Mouse (Mus musculus) splenic B cell, adult 2 months (primary cell): ENCODE data around the gene Ang2.
A peak's percentile ranks its signal among the peaks of the same experiment; 100 is the strongest.
"Not testable (repeated sequence)": the region's sequence is repeated elsewhere in the genome, so short reads cannot be mapped to it uniquely, and the experiment has no call there.

ENCODE experiments used
- DNase-seq: peaks from one replicate; pipeline ENCODE4 v3.0.0-alpha.2; 2011; ENCODE audit warnings: low read depth, low spot score
- H3K27me3 ChIP-seq: 2 replicates; pipeline ENCODE4 v1.6.1; 2012; ENCODE audit warnings: mild to moderate bottlenecking, low read length, moderate library complexity, mixed read lengths; ENCODE audit not compliant: control insufficient read depth, poor library complexity, insufficient read depth, severe bottlenecking
- H3K36me3 ChIP-seq: 2 replicates; pipeline ENCODE4 v1.6.1; 2012; ENCODE audit warnings: mild to moderate bottlenecking, low read length, moderate library complexity, mixed read lengths; ENCODE audit not compliant: control insufficient read depth, poor library complexity, insufficient read depth, severe bottlenecking

Ang2 gene

GRCm38 (mm10) chr14:51199098-51200023 lies at the start of gene Ang2:
Gene Ang2 (minus strand): TSS chr14:51199148.
- no peaks in the 10 kb centered on the region for H3K36me3 ChIP-seq
- no peaks in the 10 kb centered on the region for H3K27me3 ChIP-seq
- DNase-seq = no peak

GRCm38 (mm10) chr14:51247736-51248135 lies 48.8 kb upstream of the Ang2 start:
- no peak for DNase-seq
- Histone ChIP-seq H3K36me3 (no peaks in the 10 kb centered on the region), H3K27me3 (no peaks in the 10 kb centered on the region)

GRCm38 (mm10) chr14:51240899-51241298 lies 42.0 kb upstream of the Ang2 start:
- peak; percentile 83 for DNase-seq
- Histone ChIP-seq H3K27me3 (no peaks in the 10 kb centered on the region), H3K36me3 (no peaks in the 10 kb centered on the region)

- not testable (repeated sequence) for H3K27me3 ChIP-seq, H3K36me3 ChIP-seq, DNase-seq
Measured at GRCm38 (mm10) chr14:51237488-51237887, 38.5 kb upstream of the Ang2 start.

- not testable (repeated sequence) for H3K27me3 ChIP-seq, H3K36me3 ChIP-seq, DNase-seq
Measured at GRCm38 (mm10) chr14:51229657-51230056, 30.7 kb upstream of the Ang2 start.

- not testable (repeated sequence) for H3K36me3 ChIP-seq, H3K27me3 ChIP-seq, DNase-seq
Measured at GRCm38 (mm10) chr14:51220075-51220474, 21.1 kb upstream of the Ang2 start.

- no peak for DNase-seq
- Histone ChIP-seq H3K36me3 (no peaks in the 10 kb centered on the region), H3K27me3 (no peaks in the 10 kb centered on the region)
Measured at GRCm38 (mm10) chr14:51203115-51203514, 4.2 kb upstream of the Ang2 start, which contains the start of gene Ear14. Gene Ear14 (plus strand): TSS chr14:51203391.

GRCm38 (mm10) chr14:51200466-51200865 lies 1.5 kb upstream of the Ang2 start:
- H3K27me3 ChIP-seq = no peaks in the 10 kb centered on the region
- no peak for DNase-seq
- H3K36me3 ChIP-seq = no peaks in the 10 kb centered on the region

- DNase-seq = no peak
- Histone ChIP-seq H3K36me3 (no peaks in the 10 kb centered on the region), H3K27me3 (no peaks in the 10 kb centered on the region)
Measured at GRCm38 (mm10) chr14:51200054-51200453, 1.1 kb upstream of the Ang2 start.

- Histone ChIP-seq H3K27me3 (no peaks in the 10 kb centered on the region), H3K36me3 (no peaks in the 10 kb centered on the region)
- no peak for DNase-seq
Measured at GRCm38 (mm10) chr14:51195681-51196080, 3.3 kb downstream of the Ang2 start.

- H3K36me3 ChIP-seq, DNase-seq, H3K27me3 ChIP-seq: not testable (repeated sequence)
Measured at GRCm38 (mm10) chr14:51181051-51181450, 17.9 kb downstream of the Ang2 start.

- H3K36me3 ChIP-seq = no peaks in the 10 kb centered on the region
- no peaks in the 10 kb centered on the region for H3K27me3 ChIP-seq
- DNase-seq = no peak
Measured at GRCm38 (mm10) chr14:51173843-51174242, 25.1 kb downstream of the Ang2 start.

GRCm38 (mm10) chr14:51172947-51173346 lies 26.0 kb downstream of the Ang2 start:
- H3K27me3 ChIP-seq, DNase-seq, H3K36me3 ChIP-seq: not testable (repeated sequence)

GRCm38 (mm10) chr14:51172095-51172865 lies 26.7 kb downstream of the Ang2 start:
- H3K27me3 ChIP-seq, H3K36me3 ChIP-seq: not testable (repeated sequence)
- DNase-seq = peak; percentile 56

GRCm38 (mm10) chr14:51166068-51166467 lies 32.9 kb downstream of the Ang2 start:
- no peaks in the 10 kb centered on the region for H3K27me3 ChIP-seq
- no peaks in the 10 kb centered on the region for H3K36me3 ChIP-seq
- DNase-seq = no peak
